Mouse (Mus musculus) erythroblast, embryonic 14.5 days (primary cell): Measurements from ENCODE around the gene Dazap1.

Source experiments
- GATA1 ChIP-seq: IDR thresholded peaks from 2 replicates; pipeline ENCODE4 v1.6.1; 2012; ENCODE audit warnings: low read length, inconsistent platforms, mixed read lengths
- TAL1 ChIP-seq: IDR thresholded peaks from 3 replicates; pipeline ENCODE4 v1.6.1; 2012; ENCODE audit warnings: low read length, inconsistent platforms, mixed read lengths

GRCm38 (mm10) chr10:80257936-80258335 is 3.4 kb upstream of the Dazap1 start:
- no peak for TF ChIP-seq TAL1
- TF ChIP-seq GATA1 = no peak
